Mouse (Mus musculus) colon, adult 2 months (tissue): ENCODE results near the gene Armh1. TPM values are rescaled to one million over a fixed set of nuclear protein-coding genes. Genes with fewer than 3 reads are reported as not detected.

Experiments used
- polyA plus RNA-seq: library from polyadenylated mRNA; depleted of rRNA; stranded (reverse); fragments of >200 nt; gene quantifications from 2 replicates; pipeline ENCODE4 v1.2.3, GENCODE M21; 2012; rRNA removed

Armh1 gene
- polyA plus RNA-seq, result 0.09 and 0.28 TPM in 2 replicates

DNA sequence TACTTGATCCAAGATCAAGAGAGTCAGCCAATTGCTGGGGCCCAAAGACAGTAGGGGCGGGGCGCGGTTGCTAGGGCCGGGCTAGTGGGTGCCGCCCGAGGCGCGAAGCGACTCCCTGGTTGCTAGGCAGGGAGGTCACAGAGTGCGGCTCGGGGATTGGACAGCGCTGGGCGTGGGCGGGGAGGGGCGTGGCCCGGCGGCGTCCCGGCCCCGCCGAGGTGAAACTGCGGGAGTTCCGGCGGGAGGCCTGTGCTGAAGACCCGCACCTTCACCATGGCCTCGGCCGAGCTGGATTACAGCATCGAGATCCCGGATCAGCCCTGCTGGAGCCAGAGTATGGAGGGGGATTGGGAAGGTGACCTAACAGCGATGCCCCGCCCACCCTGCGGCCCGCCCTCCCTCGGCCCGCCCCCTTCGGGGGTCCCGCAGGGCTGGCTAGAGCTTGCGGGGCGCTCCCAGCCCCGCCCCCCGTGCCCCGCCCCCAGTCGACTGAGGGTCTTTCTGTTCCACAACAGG is at the start of gene Armh1, which contains the start of gene Tmem53:
Gene Armh1 (minus strand): TSS at position 325 of the 516 bp plus-strand sequence.
Gene Tmem53 (plus strand): TSS at position 151 of the 516 bp plus-strand sequence.

DNA sequence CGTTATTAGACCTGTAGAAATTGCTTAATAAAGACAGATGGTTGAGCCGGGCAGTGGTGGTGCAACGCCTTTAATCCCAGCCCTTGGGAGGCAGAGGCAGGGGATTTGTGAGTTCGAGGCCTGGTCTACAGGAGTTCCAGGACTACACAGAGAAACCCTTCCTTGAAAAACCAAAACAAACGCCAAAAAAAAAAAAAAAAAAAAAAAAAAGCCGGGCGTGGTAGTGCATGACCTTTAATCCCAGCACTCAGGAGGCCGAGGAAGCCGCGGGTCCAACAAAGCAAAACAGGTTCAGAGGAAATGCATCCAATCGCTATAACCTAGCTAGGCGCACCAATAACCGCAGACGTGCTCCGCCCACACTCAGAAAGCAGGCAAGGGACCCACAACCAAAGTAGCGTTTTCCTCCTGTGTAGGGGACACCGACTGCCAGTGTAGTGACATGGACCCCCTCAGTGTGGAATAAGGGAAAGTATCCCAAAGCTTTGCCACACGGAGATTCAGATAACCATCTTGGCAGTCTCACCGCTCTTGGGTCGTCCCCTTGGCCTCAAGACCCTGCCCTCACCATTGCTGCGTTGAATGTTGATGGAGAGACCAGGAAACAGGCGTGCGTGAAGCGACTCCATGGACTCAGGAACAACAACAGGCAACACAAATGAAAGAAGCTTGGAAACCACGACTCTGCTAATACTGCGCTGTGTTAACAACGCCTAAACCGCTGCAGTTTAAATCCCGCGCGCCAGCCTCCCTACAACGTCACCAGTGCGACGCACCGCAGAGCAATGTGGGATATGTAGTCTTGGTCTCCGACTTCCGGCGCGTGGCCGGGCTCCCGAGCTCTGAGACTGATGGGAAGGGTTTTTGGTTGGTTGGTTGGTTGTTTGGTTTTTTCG is 69.8 kb downstream of the Armh1 start, which contains the start of gene Kif2c:
Gene Kif2c (minus strand): TSS at position 777 of the 896 bp plus-strand sequence.

Other genes starting within 250 kb of the Armh1 start
- gene Eif2b3, start 232.7 kb downstream of the Armh1 start, polyA plus RNA-seq, result 2.1 and 3.6 TPM in 2 replicates
- 5.2 and 6.2 TPM in 2 replicates for gene Ptch2, start 156.1 kb downstream of the Armh1 start, polyA plus RNA-seq
- gene Btbd19, start 126.4 kb downstream of the Armh1 start, polyA plus RNA-seq, result 7.5 and 10.5 TPM in 2 replicates
- gene Tctex1d4, start 125.3 kb downstream of the Armh1 start, polyA plus RNA-seq, result 0.39 and 1.2 TPM in 2 replicates
- 55.5 and 93.9 TPM in 2 replicates for gene Plk3, start 118.2 kb downstream of the Armh1 start, polyA plus RNA-seq
- 686 and 881 TPM in 2 replicates for gene Rps8, start 95.9 kb downstream of the Armh1 start, polyA plus RNA-seq
- gene Kif2c, start 69.5 kb downstream of the Armh1 start, polyA plus RNA-seq, result 2.2 and 3.2 TPM in 2 replicates
- 22.8 and 37.0 TPM in 2 replicates for gene Tmem53, start 174 bp downstream of the Armh1 start, polyA plus RNA-seq
- gene Rnf220, start 244.9 kb upstream of the Armh1 start, polyA plus RNA-seq, result 78.1 and 86.7 TPM in 2 replicates